Mouse (Mus musculus) megakaryocyte progenitor cell, adult 5-6 weeks (primary cell): ENCODE results near the gene Atox1. TPM values are rescaled to one million over a fixed set of nuclear protein-coding genes. Genes with fewer than 3 reads are reported as not detected.
"Not testable (repeated sequence)": the region's sequence is repeated elsewhere in the genome, so short reads cannot be mapped to it uniquely, and the experiment has no call there.

Experiments used
- ATAC-seq: replicated peaks from 2 replicates; pipeline ENCODE4 v1.8.0; 2016; ENCODE audit warnings: mild to moderate bottlenecking, moderate TSS enrichment, inconsistent platforms; ENCODE audit not compliant: poor library complexity
- total RNA-seq, 2 experiments: library from RNA; stranded (forward) in 1 of 2; stranded (reverse) in 1 of 2; fragments of 157-497, 149-512 nt in 1 of 2; fragments of 200-1000 nt in 1 of 2; gene quantifications; 2 replicates each; pipeline versions ENCODE4 v1.2.3 to v1.2.4; 2015 to 2017

The Atox1 gene
- total RNA-seq, 2 experiments from 2014 or later = 72.9 to 120 TPM

DNA sequence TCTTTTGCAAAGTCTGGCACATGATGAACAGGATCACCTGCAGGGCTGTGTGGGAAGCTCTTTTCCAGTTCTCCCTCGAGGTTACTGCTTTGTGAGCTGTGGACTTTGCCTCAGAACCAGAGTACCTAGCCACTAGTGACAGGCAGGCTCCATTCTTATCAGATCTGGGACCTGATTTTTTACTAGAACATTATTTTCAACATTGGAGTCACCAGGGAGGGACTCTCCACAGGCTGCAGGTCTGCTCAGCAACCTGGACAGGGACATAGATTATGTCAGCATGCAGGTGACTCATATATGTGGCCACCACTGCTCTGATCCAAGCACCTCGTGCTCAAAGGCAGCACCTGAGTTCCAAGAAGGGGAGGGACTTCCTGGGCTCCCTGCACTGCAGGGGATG is 5.9 kb downstream of the Atox1 start:
- ATAC-seq = no peak

DNA sequence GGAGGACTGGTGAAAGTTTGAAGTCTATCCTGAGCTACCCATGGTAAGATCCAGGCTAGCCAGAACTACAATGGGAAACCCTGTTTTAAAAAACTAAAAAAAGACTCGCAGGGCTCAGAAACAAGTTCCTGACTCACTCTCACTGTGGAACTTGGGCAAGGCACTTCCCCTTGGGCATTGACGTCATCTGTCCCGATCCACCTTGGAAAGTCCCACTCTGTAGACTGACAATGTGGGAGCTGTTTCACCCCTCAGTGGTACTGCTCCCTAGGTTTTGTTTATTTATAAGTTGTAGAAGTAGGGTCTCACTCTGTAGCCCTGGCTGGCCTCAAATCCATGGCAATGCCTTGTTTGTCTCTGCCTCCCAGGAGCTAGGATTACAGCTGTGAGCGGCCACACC is 7.4 kb downstream of the Atox1 start:
- peak; percentile 54; the same call in 1 of the 2 replicates for ATAC-seq

DNA sequence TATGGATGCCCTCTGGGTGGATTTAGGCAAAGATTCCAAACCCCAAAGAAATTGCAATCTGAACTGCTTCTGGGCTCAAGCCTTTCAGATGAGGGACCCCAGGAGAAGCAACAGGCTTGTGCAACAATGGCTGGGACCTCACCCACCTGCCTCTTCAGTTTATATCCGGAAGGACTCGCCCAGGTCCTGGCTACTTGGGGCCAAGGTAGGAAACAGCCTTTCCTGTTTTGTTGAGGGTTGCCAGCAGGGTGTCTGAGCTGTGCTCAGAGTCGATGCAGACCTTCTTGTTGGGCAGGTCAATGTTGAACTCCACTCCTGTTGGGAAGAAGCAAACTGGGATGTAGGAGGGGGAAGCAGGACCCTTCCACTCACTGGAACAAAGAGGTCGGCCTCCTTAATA is 10.7 kb downstream of the Atox1 start:
- ATAC-seq = no peak

DNA sequence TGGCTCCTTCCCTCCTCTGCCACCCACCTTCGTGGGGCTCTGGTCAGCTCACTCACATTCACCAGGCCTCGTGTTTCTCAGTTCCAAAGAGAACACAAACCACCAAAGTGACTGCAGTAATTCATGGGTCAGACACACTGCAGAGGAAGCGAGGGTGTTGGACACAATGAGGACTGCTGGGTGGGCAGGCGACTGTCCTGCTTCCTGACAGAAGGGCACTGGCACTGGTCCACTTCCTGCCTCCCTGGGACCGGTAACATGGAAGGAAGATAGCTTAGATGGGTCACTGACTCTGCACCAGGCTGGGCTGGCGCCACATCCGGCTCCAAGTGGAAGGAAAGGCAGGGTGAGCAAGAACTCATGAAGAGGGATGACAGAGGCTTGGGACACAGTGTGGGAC is 11.5 kb downstream of the Atox1 start:
- no peak for ATAC-seq

DNA sequence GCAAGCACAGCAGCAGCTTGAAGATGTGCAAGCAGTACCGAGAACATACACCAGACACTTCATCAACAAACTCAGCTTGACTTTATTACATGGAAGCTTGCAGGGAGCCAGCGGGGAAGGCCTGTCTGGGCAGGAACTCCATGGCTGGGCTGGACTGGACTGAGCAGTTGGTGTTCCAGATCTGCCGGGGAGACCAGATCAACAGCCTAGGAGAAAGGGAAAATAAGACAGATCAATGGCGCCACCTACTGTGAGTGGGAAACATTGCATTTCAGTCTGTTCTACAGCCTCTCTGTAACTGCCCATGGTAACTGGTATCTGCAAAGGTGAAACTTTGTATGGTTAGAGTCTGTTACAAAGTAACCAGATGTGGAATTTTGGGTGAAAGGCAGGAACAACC is 14.5 kb downstream of the Atox1 start:
- ATAC-seq = peak; percentile 96

- ATAC-seq = peak; percentile 42; the same call in 1 of the 2 replicates
These were observed 16.3 kb downstream of the Atox1 start for GRCm38 (mm10) chr11:55444772-55445171.

- ATAC-seq = no peak
These were observed 21.3 kb downstream of the Atox1 start for GRCm38 (mm10) chr11:55439718-55440117.

DNA sequence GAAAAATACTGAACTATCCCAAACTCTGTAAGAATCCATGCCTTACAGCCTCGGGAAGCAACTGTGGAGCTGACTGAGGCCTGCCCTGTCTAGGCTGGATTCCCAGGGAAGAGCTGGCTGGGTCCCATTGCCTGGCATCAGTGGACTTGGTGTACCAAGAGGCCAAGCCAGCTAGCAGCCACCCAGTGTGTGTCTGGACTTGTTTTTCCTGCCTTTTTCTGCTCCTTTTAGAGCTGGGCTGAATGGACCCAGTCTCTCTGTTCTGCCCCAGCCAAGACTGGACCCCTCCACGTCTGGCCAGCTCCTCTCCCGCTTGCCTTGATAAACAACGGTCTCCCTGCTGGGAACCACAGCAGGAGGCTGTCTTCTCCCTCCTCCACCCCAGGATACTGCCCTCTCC is 23.0 kb downstream of the Atox1 start:
- ATAC-seq = no peak

DNA sequence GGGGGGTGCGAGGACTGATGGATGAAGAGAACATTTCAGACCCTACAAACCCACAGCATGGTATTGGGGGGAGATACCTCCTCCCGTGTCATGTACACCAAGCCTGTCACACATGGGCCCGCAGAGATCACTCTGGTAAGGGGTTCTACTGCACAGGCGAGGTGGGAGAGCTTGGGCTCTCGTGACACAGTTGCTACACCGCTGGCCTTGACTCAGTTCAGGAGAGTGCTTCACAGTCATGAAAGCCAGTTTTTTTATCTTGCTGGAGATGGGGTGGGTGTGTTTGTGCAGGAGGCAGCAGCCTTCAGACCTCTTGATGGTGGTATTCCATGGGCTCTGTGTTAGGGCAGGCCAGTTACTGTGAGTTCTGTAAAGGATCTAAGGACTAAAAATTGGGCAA is 24.9 kb downstream of the Atox1 start:
- ATAC-seq = no peak

DNA sequence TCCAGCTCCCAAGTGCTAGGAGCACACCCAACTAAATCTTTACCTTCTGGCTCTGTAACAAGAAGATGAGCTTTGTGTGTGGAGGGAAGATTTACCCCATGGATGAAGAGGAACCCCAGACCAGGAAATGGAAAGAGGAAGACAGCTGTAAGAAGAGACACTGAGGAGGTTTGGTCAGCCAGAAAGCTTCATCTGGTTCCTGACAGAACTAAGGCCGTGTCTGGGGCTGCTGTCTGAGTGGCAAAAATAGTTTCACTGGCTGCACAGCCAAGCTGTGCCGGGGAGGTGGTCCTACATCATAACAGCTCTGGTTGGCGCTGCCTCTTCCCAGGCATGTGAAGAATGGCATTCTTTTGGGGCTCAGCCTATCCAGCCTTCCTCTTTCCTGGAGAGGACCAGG is 28.1 kb downstream of the Atox1 start:
- peak; percentile 78 for ATAC-seq

GRCm38 (mm10) chr11:55429973-55430372 is 31.1 kb downstream of the Atox1 start:
- no peak for ATAC-seq

- no peak for ATAC-seq
These were observed 32.6 kb downstream of the Atox1 start for GRCm38 (mm10) chr11:55428186-55429012.

- no peak for ATAC-seq
These were observed 36.2 kb downstream of the Atox1 start for GRCm38 (mm10) chr11:55424746-55425360.

GRCm38 (mm10) chr11:55423756-55424155 is 37.3 kb downstream of the Atox1 start:
- no peak; the same call in 1 of the 2 replicates for ATAC-seq

DNA sequence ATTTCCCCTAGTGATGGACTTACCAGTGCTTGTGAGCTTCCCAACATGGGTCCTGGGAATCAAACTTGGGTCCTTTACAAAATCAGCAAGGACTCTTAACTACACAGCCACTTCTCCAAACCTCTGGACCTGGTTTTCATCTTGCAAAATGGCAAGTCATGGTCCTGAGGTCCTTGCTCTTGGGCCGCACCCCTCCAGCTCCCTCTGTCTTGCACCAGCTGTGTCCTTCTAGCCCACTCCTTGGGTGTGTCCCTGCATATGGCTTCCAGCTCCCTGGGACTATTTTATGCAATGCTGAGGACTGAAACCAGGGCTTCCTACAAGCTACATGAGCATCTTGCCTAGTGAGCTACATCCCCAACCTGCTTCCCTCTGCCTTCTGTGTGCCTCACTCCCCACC is 38.1 kb downstream of the Atox1 start, which contains the start of gene Sparc:
Sparc (minus strand) TSS at position 206 of the 400 bp plus-strand sequence.
- no peak for ATAC-seq

DNA sequence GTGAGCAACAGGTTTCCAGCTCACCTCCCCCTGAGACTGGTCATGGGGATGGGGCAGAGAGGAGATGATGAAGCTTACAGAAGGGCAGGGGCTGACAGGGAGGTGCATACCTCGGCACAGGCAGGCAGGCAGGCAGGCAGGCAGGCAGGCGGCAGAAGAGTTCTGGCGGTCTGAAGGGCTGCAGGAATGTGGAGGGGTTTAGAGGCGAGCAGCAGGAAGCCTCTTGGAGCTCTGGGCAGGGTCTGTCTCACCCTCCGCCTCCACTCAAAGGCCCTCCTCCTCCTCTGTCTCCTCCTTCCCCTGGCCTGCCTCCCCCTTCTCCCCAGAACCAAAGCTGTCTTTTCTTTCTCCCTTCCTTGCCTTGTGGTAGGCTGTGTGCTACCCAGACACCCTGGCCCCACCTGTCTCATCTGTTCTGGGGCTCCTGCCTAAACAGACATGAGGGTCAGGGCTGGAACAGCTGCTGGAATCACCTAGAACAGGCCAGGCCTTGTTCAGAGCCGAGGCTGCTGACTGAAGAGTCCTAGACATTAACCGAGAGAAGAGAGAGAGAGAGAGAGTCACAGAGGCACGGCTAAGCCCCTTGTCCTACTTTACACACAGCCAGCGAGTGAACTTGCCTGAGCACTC is 41.2 kb downstream of the Atox1 start:
- no peak for ATAC-seq

GRCm38 (mm10) chr11:55419296-55419677 is 41.8 kb downstream of the Atox1 start:
- no peak for ATAC-seq

DNA sequence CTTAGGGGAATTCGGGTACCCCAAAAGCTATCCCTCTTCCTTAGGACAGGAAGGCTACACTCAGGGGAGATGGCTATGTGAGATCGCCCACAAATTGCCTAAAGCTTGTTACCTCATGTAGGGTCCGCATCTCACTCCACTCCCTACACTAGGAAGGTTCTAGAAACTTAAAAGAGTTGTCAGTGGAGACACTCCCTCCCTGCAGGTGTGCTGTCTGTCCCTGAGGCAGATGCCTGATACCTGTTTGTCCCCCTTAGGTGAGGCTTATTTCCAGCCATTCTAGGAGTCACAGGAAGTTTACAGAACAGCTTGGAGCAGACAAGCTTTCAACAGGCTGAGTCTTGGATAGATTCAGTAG is 42.4 kb downstream of the Atox1 start:
- no peak for ATAC-seq

GRCm38 (mm10) chr11:55417898-55418703 is 42.9 kb downstream of the Atox1 start:
- ATAC-seq = no peak; the same call in 1 of the 2 replicates

DNA sequence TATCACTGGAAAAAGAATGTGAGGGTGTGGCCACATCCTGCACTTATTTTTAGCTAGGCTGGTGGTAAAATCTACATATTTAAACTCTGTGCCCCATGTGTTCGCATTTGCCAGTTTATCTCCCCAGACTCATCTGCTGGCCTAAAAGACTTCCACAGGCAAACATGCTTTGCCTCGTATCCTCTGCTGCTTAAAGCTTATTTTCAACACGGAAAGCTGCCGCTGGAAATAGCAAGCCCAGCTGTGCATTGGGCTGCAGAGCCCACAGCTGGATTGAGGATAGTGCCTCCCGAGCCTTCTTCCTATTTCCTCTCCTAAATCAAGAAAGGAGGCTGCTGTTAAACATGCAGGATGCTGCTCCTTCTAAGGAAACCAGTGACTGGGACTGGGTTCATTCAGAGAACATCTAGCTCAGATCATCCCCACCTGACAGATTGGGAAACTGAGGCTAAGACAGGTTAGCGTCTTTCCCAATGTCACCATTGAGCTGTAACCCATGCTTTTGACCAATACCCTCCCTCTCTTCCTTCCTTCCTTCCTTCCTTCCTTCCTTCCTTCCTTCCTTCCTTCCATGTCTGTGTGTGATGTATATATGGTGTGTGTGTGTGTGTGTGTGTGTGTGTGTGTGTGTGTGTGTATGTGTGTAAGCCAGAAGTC is 44.3 kb downstream of the Atox1 start:
- no peak; the same call in 1 of the 2 replicates for ATAC-seq

GRCm38 (mm10) chr11:55415731-55416130 is 45.3 kb downstream of the Atox1 start:
- not testable (repeated sequence) for ATAC-seq
